Mouse (Mus musculus): ENCODE measurements around the gene Exo5.

Exo5 gene

GRCm38 (mm10) chr4:120905644-120906043, 19.2 kb downstream of the Exo5 start:
- in situ Hi-C loops (cut with MboI): no loop called here

- in situ Hi-C loops (cut with MboI): no loop called here
Measured at GRCm38 (mm10) chr4:120904533-120904932, 20.3 kb downstream of the Exo5 start.

GRCm38 (mm10) chr4:120895810-120896584, 28.8 kb downstream of the Exo5 start:
- in situ Hi-C loops (cut with MboI): loop anchor here (25.0 kb wide), 1 partner anchor 309 kb away; the partner anchor contains the start of gene Gm8439

- in situ Hi-C loops (cut with MboI): loop anchor here (25.0 kb wide), 1 partner anchor 308 kb away; the partner anchor contains the start of gene Gm8439
Measured at GRCm38 (mm10) chr4:120895226-120895625, 29.6 kb downstream of the Exo5 start.

GRCm38 (mm10) chr4:120894584-120894983, 30.2 kb downstream of the Exo5 start:
- in situ Hi-C loops (cut with MboI): loop anchor here (25.0 kb wide), 1 partner anchor 307 kb away; the partner anchor contains the start of gene Gm8439

GRCm38 (mm10) chr4:120893656-120894401, 31.0 kb downstream of the Exo5 start:
- in situ Hi-C loops (cut with MboI): loop anchor here (25.0 kb wide), 1 partner anchor 307 kb away; the partner anchor contains the start of gene Gm8439

GRCm38 (mm10) chr4:120892516-120892915, 32.3 kb downstream of the Exo5 start:
- in situ Hi-C loops (cut with MboI): loop anchor here (25.0 kb wide), 1 partner anchor 305 kb away; the partner anchor contains the start of gene Gm8439

- in situ Hi-C loops (cut with MboI): loop anchor here (25.0 kb wide), 1 partner anchor 305 kb away; the partner anchor contains the start of gene Gm8439
Measured at GRCm38 (mm10) chr4:120891960-120892359, 32.9 kb downstream of the Exo5 start.

GRCm38 (mm10) chr4:120890754-120891440, 33.9 kb downstream of the Exo5 start:
- in situ Hi-C loops (cut with MboI): loop anchor here (25.0 kb wide), 1 partner anchor 304 kb away; the partner anchor contains the start of gene Gm8439

- in situ Hi-C loops (cut with MboI): loop anchor here (25.0 kb wide), 1 partner anchor 302 kb away; the partner anchor contains the start of gene Gm8439
Measured at GRCm38 (mm10) chr4:120888884-120889283, 35.9 kb downstream of the Exo5 start.

GRCm38 (mm10) chr4:120887381-120888112, 37.3 kb downstream of the Exo5 start:
- in situ Hi-C loops (cut with MboI): loop anchor here (25.0 kb wide), 1 partner anchor 300 kb away; the partner anchor contains the start of gene Gm8439

GRCm38 (mm10) chr4:120886811-120887210, 38.0 kb downstream of the Exo5 start:
- in situ Hi-C loops (cut with MboI): loop anchor here (25.0 kb wide), 1 partner anchor 300 kb away; the partner anchor contains the start of gene Gm8439

- in situ Hi-C loops (cut with MboI): loop anchor here (25.0 kb wide), 1 partner anchor 299 kb away; the partner anchor contains the start of gene Gm8439
Measured at GRCm38 (mm10) chr4:120886131-120886530, 38.7 kb downstream of the Exo5 start.

GRCm38 (mm10) chr4:120885208-120886120, 39.4 kb downstream of the Exo5 start:
- in situ Hi-C loops (cut with MboI): loop anchor here (25.0 kb wide), 1 partner anchor 298 kb away; the partner anchor contains the start of gene Gm8439

- in situ Hi-C loops (cut with MboI): loop anchor here (25.0 kb wide), 1 partner anchor 295 kb away; the partner anchor contains the start of gene Gm8439
Measured at GRCm38 (mm10) chr4:120882002-120882625, 42.7 kb downstream of the Exo5 start.

- in situ Hi-C loops (cut with MboI): loop anchor here (25.0 kb wide), 1 partner anchor 294 kb away; the partner anchor contains the start of gene Gm8439
Measured at GRCm38 (mm10) chr4:120880731-120881432, 43.9 kb downstream of the Exo5 start.

GRCm38 (mm10) chr4:120879386-120879785, 45.4 kb downstream of the Exo5 start:
- in situ Hi-C loops (cut with MboI): loop anchor here (25.0 kb wide), 1 partner anchor 292 kb away; the partner anchor contains the start of gene Gm8439

GRCm38 (mm10) chr4:120878728-120879127, 46.1 kb downstream of the Exo5 start:
- in situ Hi-C loops (cut with MboI): loop anchor here (25.0 kb wide), 1 partner anchor 291 kb away; the partner anchor contains the start of gene Gm8439
